Mouse (Mus musculus): ENCODE results near the gene Srp54c. TPM values are rescaled to one million over a fixed set of nuclear protein-coding genes. Genes with fewer than 3 reads are reported as not detected.
A peak's percentile ranks its signal among the peaks of the same experiment; 100 is the strongest.

The Srp54c gene
- polyA plus RNA-seq, 1 experiment from 2014 or later = 56.0 TPM

- Histone ChIP-seq H3K27ac (no peak within 1 kb of the TSS), H3K4me3 (no peak within 1 kb of the TSS), H3K27me3 (ENCODE audit: poor library complexity, severe bottlenecking) (no peaks in the 10 kb centered on the region), H3K4me1 (peaks cover 27% of the 10 kb centered on the region), H3K36me3 (replicated peaks) (peaks cover 53% of the 10 kb centered on the region), H3K9me3 (no peaks in the 10 kb centered on the region)
- DNase-seq (ENCODE audit: extremely low spot score, low spot score) = no peak
- 92% methylated on average over 5 of the region's 5 CpGs for WGBS
Measured at GRCm38 (mm10) chr12:55299336-55299735, 69.4 kb downstream of the Srp54c start, which contains the start of gene 1110008L16Rik. TSS of gene 1110008L16Rik (plus strand) at chr12:55299577.

DNA sequence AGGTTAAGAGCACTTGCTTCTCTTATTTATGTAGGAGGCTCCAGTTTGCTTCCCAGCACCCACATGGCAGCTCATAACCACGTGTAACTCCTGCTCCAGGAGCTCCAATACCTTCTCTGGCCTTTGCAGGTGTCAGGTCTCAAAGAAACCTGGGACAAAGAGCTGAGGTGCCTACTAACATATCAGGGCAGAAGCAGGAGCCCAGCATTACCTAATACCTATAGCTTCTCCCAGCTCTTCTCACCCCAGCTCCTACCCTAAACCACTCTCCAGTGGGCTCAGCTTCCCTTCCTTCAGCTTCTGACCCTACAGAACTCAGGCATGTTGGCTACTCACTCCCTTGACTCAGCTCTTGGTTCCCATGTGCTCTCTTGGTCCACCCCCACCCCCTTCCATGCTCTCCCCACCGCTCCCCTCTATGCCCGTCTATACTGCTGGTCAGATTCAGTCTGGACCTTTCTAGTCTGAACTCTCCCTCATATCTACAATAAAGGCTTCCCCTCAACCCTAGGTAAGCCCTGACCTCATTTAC is 70.9 kb downstream of the Srp54c start:
- DNase-seq (ENCODE audit: extremely low spot score, low spot score) = no peak

GRCm38 (mm10) chr12:55301472-55302300 is 71.7 kb downstream of the Srp54c start:
- Histone ChIP-seq H3K27ac (peak overlapping the region; percentile 95), H3K36me3 (replicated peaks) (peaks cover 48% of the 10 kb centered on the region), H3K9me3 (peaks cover 7% of the 10 kb centered on the region; the same call in 1 of the 2 replicates), H3K27me3 (ENCODE audit: poor library complexity, severe bottlenecking) (no peaks in the 10 kb centered on the region), H3K4me1 (peaks cover 27% of the 10 kb centered on the region), H3K4me3 (peak overlapping the region; percentile 70)
- no peak for DNase-seq (ENCODE audit: extremely low spot score, low spot score)
- 54% methylated on average over 11 of the region's 11 CpGs for WGBS

More for the DNA sequence above, 70.9 kb downstream of the Srp54c start:
- peak overlapping the region; percentile 70 for H3K4me3 ChIP-seq
- no peaks in the 10 kb centered on the region for H3K27me3 ChIP-seq (ENCODE audit: poor library complexity, severe bottlenecking)
- H3K27ac ChIP-seq = peak overlapping the region; percentile 95; the same call in 1 of the 2 replicates
- WGBS = 84% methylated on average over 3 of the region's 3 CpGs
- H3K9me3 ChIP-seq = peaks cover 7% of the 10 kb centered on the region; the same call in 1 of the 2 replicates
- peaks cover 48% of the 10 kb centered on the region for H3K36me3 ChIP-seq (replicated peaks)
- H3K4me1 ChIP-seq = peaks cover 27% of the 10 kb centered on the region

DNA sequence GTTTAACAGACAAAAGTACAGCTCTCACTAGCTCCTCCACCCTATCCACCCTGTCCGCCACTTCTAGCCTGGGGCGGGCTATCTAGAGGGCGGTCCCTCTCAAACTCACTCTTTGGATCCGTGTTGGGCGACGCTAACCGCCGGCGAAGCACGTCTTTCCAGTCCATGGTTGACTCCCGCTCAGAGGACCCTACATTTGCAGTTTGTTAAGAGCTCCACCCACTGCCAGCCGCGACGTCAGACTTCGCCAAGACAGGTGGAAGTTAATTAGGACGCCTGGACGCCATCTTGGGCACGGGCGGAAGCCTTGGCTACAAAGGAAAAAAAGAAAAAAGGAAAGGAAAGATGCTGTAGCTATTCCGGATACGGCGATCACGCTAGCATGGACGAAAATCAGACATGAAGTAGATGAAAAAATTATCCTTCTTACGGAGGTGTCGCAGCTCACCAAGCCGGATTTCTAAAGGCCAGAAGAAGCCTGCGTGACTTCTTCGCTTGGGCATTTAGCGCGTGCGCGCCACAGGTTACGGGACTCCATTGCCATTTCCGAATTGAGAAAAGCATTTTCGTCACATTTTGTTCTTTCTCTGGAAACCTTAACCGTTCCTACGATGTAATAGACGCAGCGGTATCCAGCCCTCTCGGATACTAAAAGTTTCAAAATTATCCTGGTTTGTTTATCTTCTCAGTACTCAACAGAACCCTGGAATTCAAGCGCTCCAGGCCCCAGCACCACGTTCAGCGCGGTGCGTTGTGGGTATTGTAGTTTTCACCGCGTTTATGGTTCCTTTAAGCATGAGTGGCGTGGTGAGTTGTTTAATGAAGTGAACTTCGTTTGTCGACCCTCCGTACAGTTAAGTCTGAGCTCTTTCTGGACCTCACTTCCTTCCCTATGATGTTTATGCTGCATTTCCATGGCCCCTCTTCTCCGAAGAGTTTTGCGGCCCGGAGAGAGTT is 72.8 kb downstream of the Srp54c start, which contains the start of gene Ppp2r3c:
TSS of gene Ppp2r3c (minus strand) at position 514 of the 957 bp plus-strand sequence.
- H3K27me3 ChIP-seq (ENCODE audit: poor library complexity, severe bottlenecking) = no peaks in the 10 kb centered on the region
- peaks cover 7% of the 10 kb centered on the region; the same call in 1 of the 2 replicates for H3K9me3 ChIP-seq
- peak within 1 kb of the TSS; percentile 70 for H3K4me3 ChIP-seq
- H3K36me3 ChIP-seq (replicated peaks) = peaks cover 46% of the 10 kb centered on the region
- DNase-seq (ENCODE audit: extremely low spot score, low spot score) = peak; percentile 92
- under 1% methylated on average over 55 of the region's 55 CpGs for WGBS
- peaks cover 27% of the 10 kb centered on the region for H3K4me1 ChIP-seq
- H3K27ac ChIP-seq = peak within 1 kb of the TSS; percentile 95

DNA sequence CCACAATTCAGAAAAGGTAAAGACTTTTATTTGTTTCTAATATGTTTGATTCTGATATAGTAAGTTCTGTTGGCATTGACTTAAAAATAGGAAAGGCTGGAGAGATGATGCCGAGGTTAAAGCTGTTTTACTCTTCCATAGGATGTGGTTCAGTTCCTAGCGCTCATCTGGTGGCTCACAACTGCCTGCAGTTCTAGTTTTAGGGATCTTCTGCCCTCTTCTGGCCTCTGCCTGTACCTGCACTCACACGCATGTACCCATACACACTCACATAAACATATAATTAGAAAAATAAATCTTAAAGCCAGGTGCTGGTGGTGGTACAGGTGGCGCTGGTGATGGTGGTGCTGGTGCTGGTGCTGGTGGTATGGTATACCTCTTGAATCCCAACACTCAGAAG is 76.4 kb downstream of the Srp54c start:
- Histone ChIP-seq H3K36me3 (replicated peaks) (peaks cover 54% of the 10 kb centered on the region), H3K27ac (no peak overlapping the region), H3K4me3 (no peak overlapping the region), H3K9me3 (peaks cover 7% of the 10 kb centered on the region; the same call in 1 of the 2 replicates), H3K4me1 (peaks cover 17% of the 10 kb centered on the region), H3K27me3 (ENCODE audit: poor library complexity, severe bottlenecking) (no peaks in the 10 kb centered on the region)
- 97% methylated on average over 4 of the region's 4 CpGs for WGBS
- no peak for DNase-seq (ENCODE audit: extremely low spot score, low spot score)

GRCm38 (mm10) chr12:55307566-55307965 is 77.6 kb downstream of the Srp54c start:
- no peak overlapping the region for H3K4me3 ChIP-seq
- H3K27me3 ChIP-seq (ENCODE audit: poor library complexity, severe bottlenecking) = no peaks in the 10 kb centered on the region
- no peak overlapping the region for H3K27ac ChIP-seq
- H3K9me3 ChIP-seq = peaks cover 7% of the 10 kb centered on the region; the same call in 1 of the 2 replicates
- H3K4me1 ChIP-seq = peaks cover 10% of the 10 kb centered on the region
- peaks cover 61% of the 10 kb centered on the region for H3K36me3 ChIP-seq (replicated peaks)
- no peak for DNase-seq (ENCODE audit: extremely low spot score, low spot score)
- WGBS = 92% methylated on average over 6 of the region's 6 CpGs

- Histone ChIP-seq H3K27me3 (ENCODE audit: poor library complexity, severe bottlenecking) (no peaks in the 10 kb centered on the region), H3K4me1 (peaks cover 6% of the 10 kb centered on the region), H3K9me3 (peaks cover 7% of the 10 kb centered on the region; the same call in 1 of the 2 replicates), H3K4me3 (no peak overlapping the region), H3K36me3 (replicated peaks) (peaks cover 61% of the 10 kb centered on the region), H3K27ac (no peak overlapping the region)
- 96% methylated on average over 9 of the region's 9 CpGs for WGBS
- no peak for DNase-seq (ENCODE audit: extremely low spot score, low spot score)
Measured at GRCm38 (mm10) chr12:55308731-55309130, 78.8 kb downstream of the Srp54c start.

- no peak overlapping the region for H3K4me3 ChIP-seq
- DNase-seq (ENCODE audit: extremely low spot score, low spot score) = no peak
- peaks cover 64% of the 10 kb centered on the region for H3K36me3 ChIP-seq (replicated peaks)
- peaks cover 7% of the 10 kb centered on the region; the same call in 1 of the 2 replicates for H3K9me3 ChIP-seq
- no peaks in the 10 kb centered on the region for H3K4me1 ChIP-seq
- 64% methylated on average over 8 of the region's 8 CpGs for WGBS
- no peak overlapping the region for H3K27ac ChIP-seq
- H3K27me3 ChIP-seq (ENCODE audit: poor library complexity, severe bottlenecking) = no peaks in the 10 kb centered on the region
Measured at GRCm38 (mm10) chr12:55309501-55309900, 79.5 kb downstream of the Srp54c start.

DNA sequence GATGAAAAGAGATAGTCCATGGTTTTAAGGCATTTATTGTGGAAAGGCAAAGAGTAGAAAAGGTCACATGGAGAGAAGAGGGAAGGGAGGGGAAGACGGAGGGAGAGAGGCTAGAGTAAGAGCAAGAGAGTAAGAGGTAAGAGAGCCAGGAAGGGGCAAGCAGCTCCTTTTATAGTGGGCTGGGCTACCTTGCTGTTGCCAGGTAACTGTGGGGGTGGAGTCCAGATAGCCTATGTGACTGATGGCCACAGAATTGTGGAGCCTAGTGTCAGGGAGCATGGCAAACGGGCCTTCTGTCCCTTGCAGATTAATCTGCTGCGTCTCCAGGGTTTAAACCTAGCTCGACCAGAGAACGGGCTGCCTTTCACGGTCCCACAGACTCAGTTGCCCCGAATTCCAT is 81.9 kb downstream of the Srp54c start:
- Histone ChIP-seq H3K4me3 (no peak overlapping the region), H3K36me3 (replicated peaks) (peaks cover 46% of the 10 kb centered on the region), H3K4me1 (no peaks in the 10 kb centered on the region), H3K9me3 (no peaks in the 10 kb centered on the region), H3K27me3 (ENCODE audit: poor library complexity, severe bottlenecking) (no peaks in the 10 kb centered on the region), H3K27ac (no peak overlapping the region)
- DNase-seq (ENCODE audit: extremely low spot score, low spot score) = no peak
- 94% methylated on average over 7 of the region's 7 CpGs for WGBS

Other genes with a start within 250 kb of the Srp54c start
- gene Gm20403, start 243.6 kb upstream of the Srp54c start, polyA plus RNA-seq (2016; fragmentation: Nextera tagmentation; extraction: Ambion mirVana) = not detected in 2 replicates
- 35.6 and 41.0 TPM in 2 replicates for gene Baz1a, start 215.8 kb upstream of the Srp54c start, polyA plus RNA-seq (2016; fragmentation: Nextera tagmentation; extraction: Ambion mirVana)
- 45.3 and 49.4 TPM in 2 replicates for gene 2700097O09Rik, start 150.1 kb upstream of the Srp54c start, polyA plus RNA-seq (2016; fragmentation: Nextera tagmentation; extraction: Ambion mirVana)
- gene Srp54a, start 149.9 kb upstream of the Srp54c start, polyA plus RNA-seq (2016; fragmentation: Nextera tagmentation; extraction: Ambion mirVana) = 140 and 155 TPM in 2 replicates
- 8.5 and 9.3 TPM in 2 replicates for gene Fam177a, start 105.7 kb upstream of the Srp54c start, polyA plus RNA-seq (2016; fragmentation: Nextera tagmentation; extraction: Ambion mirVana)
- 44.0 and 47.5 TPM in 2 replicates for gene Srp54b, start 75.1 kb upstream of the Srp54c start, polyA plus RNA-seq (2016; fragmentation: Nextera tagmentation; extraction: Ambion mirVana)
- 2.1 and 4.0 TPM in 2 replicates for gene 1700047I17Rik2, start 30.6 kb upstream of the Srp54c start, polyA plus RNA-seq (2016; fragmentation: Nextera tagmentation; extraction: Ambion mirVana)
- gene 1110008L16Rik, start 69.4 kb downstream of the Srp54c start, polyA plus RNA-seq (2016; fragmentation: Nextera tagmentation; extraction: Ambion mirVana) = 19.0 and 19.4 TPM in 2 replicates
- gene Ppp2r3c, start 72.8 kb downstream of the Srp54c start, polyA plus RNA-seq (2016; fragmentation: Nextera tagmentation; extraction: Ambion mirVana) = 23.1 and 23.2 TPM in 2 replicates
- 501 and 503 TPM in 2 replicates for gene Psma6, start 154.1 kb downstream of the Srp54c start, polyA plus RNA-seq (2016; fragmentation: Nextera tagmentation; extraction: Ambion mirVana)